Mouse (Mus musculus): ENCODE data around the gene Shroom3.

GRCm38 (mm10) chr5:92953865-92954264, 270.6 kb downstream of the Shroom3 start:
- no peak for TF ChIP-seq CTCF (IDR thresholded peaks at IDR 0.05; ENCODE audit: control insufficient read depth, insufficient read depth, low read length)
- no peak for TF ChIP-seq POLR2A (IDR thresholded peaks at IDR 0.05; ENCODE audit: borderline replicate concordance, control insufficient read depth, low read depth, low read length)

Measured in bone marrow, adult 2 months (tissue).